Mouse (Mus musculus): Measurements from ENCODE around the gene Ccpg1.

DNA sequence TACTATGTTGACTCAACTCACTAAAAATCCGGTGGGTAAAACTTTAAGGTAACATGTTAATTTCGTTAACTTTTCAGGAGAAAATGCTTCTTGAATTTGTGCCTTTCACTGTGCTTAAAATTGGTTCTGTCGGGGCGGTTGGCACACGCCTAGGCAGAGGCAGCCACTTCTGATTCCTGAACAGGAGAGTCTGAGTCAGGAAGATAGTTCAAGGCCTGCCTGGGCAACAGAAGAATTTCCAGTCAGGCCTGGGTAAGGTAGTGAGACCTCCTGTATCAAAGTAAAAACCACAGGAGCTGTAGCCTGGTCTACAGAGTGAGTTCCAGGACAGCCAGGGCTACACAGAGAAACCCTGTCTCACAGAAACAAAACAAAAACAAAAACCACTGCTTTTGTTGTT is 7.3 kb downstream of the Ccpg1 start:
- TF ChIP-seq CTCF (IDR thresholded peaks at IDR 0.05) (no peak), EP300 (IDR thresholded peaks at IDR 0.05; ENCODE audit: insufficient read depth, low read depth, low read length) (no peak)

Data from heart, adult 2 months (tissue).